Mouse (Mus musculus) spleen, postnatal 36 days (tissue): ENCODE data around the gene Slc1a1.

Experiments used
- DNase-seq, 2 experiments: peaks; one replicate each; pipeline ENCODE4 v3.0.0; 2022; ENCODE audit warnings: low spot score in 2 of 2, mixed read lengths in 1 of 2

Slc1a1 gene

GRCm38 (mm10) chr19:28852001-28852400, 17.2 kb downstream of the Slc1a1 start:
- DNase-seq = no peak

GRCm38 (mm10) chr19:28854831-28855230, 20.0 kb downstream of the Slc1a1 start:
- DNase-seq = no peak

GRCm38 (mm10) chr19:28860246-28860645, 25.4 kb downstream of the Slc1a1 start:
- DNase-seq = no peak

DNA sequence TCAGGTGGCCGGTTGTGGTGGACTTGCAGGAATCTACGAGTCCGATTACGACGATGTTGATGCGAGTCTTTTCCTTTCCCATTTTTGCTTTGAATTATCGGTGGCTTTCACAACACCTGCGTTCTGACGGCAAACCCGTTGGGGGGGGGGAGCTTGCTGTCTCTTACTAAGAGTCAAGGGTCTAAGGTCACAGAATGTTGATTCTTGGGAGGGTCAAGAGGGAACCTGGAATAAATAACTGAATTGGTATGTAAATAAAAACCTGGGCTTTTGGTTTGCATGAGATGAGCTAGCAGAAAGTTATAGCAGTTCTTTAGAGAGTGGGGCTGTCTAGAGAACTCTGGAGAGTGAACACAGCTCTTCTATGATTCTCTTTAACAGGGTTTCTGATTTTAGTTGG, 28.8 kb downstream of the Slc1a1 start:
- no peak for DNase-seq

- no peak for DNase-seq
Measured at GRCm38 (mm10) chr19:28864981-28865380, 30.1 kb downstream of the Slc1a1 start.

GRCm38 (mm10) chr19:28865501-28865900, 30.7 kb downstream of the Slc1a1 start:
- DNase-seq = no peak

GRCm38 (mm10) chr19:28869251-28869855, 34.5 kb downstream of the Slc1a1 start:
- no peak for DNase-seq

GRCm38 (mm10) chr19:28870351-28870750, 35.5 kb downstream of the Slc1a1 start:
- DNase-seq = no peak

- no peak for DNase-seq
Measured at GRCm38 (mm10) chr19:28879476-28879875, 44.6 kb downstream of the Slc1a1 start.

DNA sequence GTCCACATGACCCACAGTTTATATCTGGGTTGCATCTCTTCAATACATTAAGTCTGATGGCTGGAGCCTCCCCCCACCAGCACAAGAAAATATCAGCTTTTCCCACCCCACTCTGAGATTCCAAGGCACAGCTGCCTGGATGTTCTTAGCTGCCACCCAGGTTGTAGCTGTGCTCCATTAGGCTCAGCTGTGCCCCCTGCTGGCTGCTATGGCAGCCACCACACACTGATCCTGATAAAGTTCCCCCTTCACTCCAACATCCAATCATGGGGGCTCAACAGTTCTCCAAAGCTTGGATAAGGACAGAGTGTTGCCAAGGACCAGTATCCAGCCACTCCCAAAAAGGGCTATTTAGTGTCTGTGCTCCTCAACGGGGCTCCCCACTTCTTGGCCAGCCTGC, 48.3 kb downstream of the Slc1a1 start:
- no peak for DNase-seq

GRCm38 (mm10) chr19:28888496-28888895, 53.6 kb downstream of the Slc1a1 start:
- DNase-seq = no peak

DNA sequence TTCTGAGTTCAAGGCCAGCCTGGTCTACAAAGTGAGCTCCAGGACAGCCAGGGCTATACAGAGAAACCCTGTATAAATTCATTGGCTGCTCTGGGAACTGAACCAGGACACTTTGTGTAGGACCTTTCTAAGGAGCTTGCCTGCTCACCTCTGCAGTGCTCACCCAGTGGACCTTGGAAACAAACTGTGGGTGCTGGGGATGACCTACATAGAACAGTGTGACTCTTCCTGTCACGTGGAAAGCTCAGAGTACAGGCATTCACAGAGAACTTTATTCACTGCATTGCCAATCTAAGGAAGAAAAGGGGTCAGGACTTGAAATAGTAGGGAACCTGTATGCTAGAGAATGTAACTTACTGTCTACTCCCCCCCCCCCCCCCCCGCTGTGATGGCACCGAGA, 54.4 kb downstream of the Slc1a1 start:
- no peak for DNase-seq

GRCm38 (mm10) chr19:28891238-28891637, 56.4 kb downstream of the Slc1a1 start:
- no peak for DNase-seq

- no peak for DNase-seq
Measured at GRCm38 (mm10) chr19:28891864-28892263, 57.0 kb downstream of the Slc1a1 start.

DNA sequence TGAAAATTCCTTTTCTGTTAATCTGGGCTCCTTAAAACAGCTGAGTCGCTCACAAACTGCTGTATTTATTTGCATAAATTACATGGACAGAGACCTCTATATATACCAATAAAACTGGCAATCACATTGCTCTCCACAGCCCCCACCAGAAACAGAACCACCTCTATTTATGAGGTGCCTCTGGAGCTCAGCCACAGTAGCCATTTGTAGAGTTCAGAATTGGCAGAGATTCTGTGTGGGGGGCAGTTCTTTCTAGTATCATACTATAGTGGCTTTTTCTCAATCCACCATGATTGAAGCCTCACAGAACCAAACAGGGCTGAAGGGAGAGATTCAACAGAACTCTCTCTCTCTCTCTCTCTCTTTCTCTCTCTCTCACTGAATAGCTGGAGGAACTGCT, 61.8 kb downstream of the Slc1a1 start:
- DNase-seq = no peak

GRCm38 (mm10) chr19:28897497-28897896, 62.6 kb downstream of the Slc1a1 start:
- DNase-seq = no peak

- DNase-seq = no peak
Measured at GRCm38 (mm10) chr19:28900771-28901170, 65.9 kb downstream of the Slc1a1 start.

DNA sequence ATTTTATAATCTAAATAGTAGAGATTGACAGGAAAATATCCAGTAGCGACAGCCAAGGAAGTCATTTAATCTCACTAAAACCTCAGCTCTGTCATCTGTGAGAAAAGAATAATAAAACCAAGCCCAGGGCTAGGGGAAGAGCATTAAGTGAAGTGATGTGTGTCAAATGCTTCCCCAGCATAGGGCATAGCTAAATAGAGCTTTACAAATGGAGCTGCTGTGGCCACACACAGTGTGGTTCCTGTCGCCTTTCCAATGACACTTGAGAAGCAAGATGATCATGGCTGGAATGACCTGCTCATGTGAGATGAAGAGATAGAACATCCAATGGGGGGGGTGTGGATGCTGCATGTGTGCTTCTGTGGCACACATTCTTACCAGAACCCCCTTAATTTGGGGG, 67.3 kb downstream of the Slc1a1 start:
- DNase-seq = no peak

GRCm38 (mm10) chr19:28902806-28903205, 68.0 kb downstream of the Slc1a1 start:
- DNase-seq = no peak

DNA sequence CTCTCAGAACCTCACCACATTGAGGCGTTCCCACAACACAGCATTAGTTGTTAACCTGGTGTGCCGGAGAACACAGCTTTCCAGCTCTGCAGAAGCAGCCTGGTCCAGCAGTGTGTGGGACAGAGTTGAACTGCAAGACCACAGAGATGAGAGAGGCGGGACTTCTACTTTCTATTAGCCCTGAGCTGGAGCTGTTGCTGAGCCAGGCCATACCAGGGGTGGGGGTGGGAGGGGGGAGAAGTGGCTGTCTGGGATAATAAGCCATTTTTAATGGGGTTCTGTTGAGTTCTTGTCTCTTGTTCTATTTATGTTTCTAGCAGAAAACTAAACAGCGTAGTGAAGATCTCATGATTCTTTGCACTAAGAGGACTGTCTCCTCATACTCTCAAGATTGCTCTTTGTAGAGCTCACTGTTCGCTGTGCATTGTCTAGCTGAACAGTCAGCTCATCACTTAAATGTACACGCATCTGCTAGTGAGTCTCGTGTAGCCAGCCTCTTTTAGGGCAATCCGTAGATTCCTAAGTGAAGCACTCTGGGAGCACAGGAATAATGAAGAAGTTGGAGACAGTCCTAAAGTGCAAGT, 68.8 kb downstream of the Slc1a1 start:
- DNase-seq = no peak

DNA sequence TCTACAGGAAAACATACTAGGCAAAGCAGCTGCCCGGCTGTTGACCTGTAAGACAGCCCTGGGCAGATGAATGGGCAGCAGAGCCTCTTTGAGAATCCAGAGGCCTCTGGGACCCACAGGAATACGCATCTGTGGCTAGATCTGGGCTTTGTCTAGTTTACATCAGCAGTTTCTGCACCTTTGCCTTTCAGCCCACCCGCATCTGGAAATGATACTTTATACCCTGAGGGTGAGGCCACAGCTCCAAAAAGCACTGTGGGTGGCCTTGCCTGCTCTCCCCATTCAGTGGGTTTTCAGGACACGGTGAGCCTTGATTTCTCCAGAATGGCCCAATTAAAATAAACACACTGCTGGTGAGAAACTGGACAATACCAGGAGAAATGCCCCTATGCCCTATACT, 73.3 kb downstream of the Slc1a1 start:
- DNase-seq = no peak

DNA sequence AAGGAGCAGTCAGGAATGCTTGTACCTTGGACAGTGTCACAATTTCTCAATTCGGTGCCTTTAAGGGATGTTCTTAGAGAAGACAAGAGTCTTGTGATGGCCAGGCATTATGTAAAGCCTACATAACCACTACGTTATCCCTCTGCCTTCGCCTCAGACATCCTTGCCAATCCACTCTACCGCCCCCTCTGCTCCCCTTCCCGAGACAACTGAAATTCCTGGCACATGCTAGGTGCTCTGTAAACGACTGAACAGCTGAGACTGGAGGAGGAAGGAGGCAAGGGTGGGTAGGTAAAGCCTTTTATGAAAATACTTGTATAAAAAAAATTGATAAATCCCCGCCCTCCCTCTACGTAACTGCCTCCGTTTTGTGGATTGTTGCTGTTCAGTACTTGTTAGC, 73.8 kb downstream of the Slc1a1 start:
- no peak for DNase-seq

GRCm38 (mm10) chr19:28914598-28914997, 79.7 kb downstream of the Slc1a1 start:
- DNase-seq = no peak
